Mouse (Mus musculus): ENCODE measurements around the gene Prrc2c. TPM values are rescaled to one million over a fixed set of nuclear protein-coding genes. Genes with fewer than 3 reads are reported as not detected.

Gene Prrc2c
- polyA plus RNA-seq, 1 experiment from 2014 or later, result 107 TPM

GRCm38 (mm10) chr1:162738472-162738871, 1.9 kb downstream of the Prrc2c start:
- H3K36me3 ChIP-seq (ENCODE audit: insufficient read depth, low read length), result 0 out of 2 replicates have a peak, but pooled peaks cover 4% of the 10 kb centered on the region
- no peaks in the 10 kb centered on the region for H3K9me3 ChIP-seq (replicated peaks; ENCODE audit: low read length)
- DNase-seq (ENCODE audit: low spot score), result no peak
- no peak overlapping the region; the same call in 1 of the 2 replicates for H3K9ac ChIP-seq (ENCODE audit: low read depth, low read length)
- H3K27ac ChIP-seq, result no peak overlapping the region
- WGBS, result 21% methylated on average over 2 of the region's 2 CpGs
- no peak for TF ChIP-seq CTCF (IDR thresholded peaks at IDR 0.05; ENCODE audit: low read depth)
- H3K27me3 ChIP-seq (ENCODE audit: insufficient read depth, low read length), result no peaks in the 10 kb centered on the region
- peak overlapping the region; percentile 76 for H3K4me3 ChIP-seq (replicated peaks; ENCODE audit: low read depth, low read length)
- H3K4me1 ChIP-seq (replicated peaks; ENCODE audit: insufficient read depth, low read length), result 0 out of 2 replicates have a peak, but pooled peaks cover 7% of the 10 kb centered on the region
- H3K4me2 ChIP-seq (ENCODE audit: low read length), result peak overlapping the region; percentile 63
- ATAC-seq (replicated peaks; ENCODE audit: low FRiP score, low read depth), result no peak

- DNase-seq (ENCODE audit: low spot score) (no peak), ATAC-seq (replicated peaks; ENCODE audit: low FRiP score, low read depth) (no peak)
- H3K36me3 ChIP-seq (ENCODE audit: insufficient read depth, low read length), result 0 out of 2 replicates have a peak, but pooled peaks cover 4% of the 10 kb centered on the region
- H3K9me3 ChIP-seq (replicated peaks; ENCODE audit: low read length), result no peaks in the 10 kb centered on the region
- no peak overlapping the region for H3K4me3 ChIP-seq (replicated peaks; ENCODE audit: low read depth, low read length)
- WGBS, result 72% methylated on average over 4 of the region's 4 CpGs
- H3K27me3 ChIP-seq (ENCODE audit: insufficient read depth, low read length), result no peaks in the 10 kb centered on the region
- H3K27ac ChIP-seq, result no peak overlapping the region
- no peak overlapping the region for H3K4me2 ChIP-seq (ENCODE audit: low read length)
- H3K4me1 ChIP-seq (replicated peaks; ENCODE audit: insufficient read depth, low read length), result 0 out of 2 replicates have a peak, but pooled peaks cover 12% of the 10 kb centered on the region
- TF ChIP-seq CTCF (IDR thresholded peaks at IDR 0.05; ENCODE audit: low read depth), result no peak
- H3K9ac ChIP-seq (ENCODE audit: low read depth, low read length), result no peak overlapping the region
These were observed 5.3 kb downstream of the Prrc2c start for GRCm38 (mm10) chr1:162735084-162735483.

GRCm38 (mm10) chr1:162734283-162734682, 6.1 kb downstream of the Prrc2c start:
- Histone ChIP-seq H3K9me3 (replicated peaks; ENCODE audit: low read length) (no peaks in the 10 kb centered on the region), H3K27me3 (ENCODE audit: insufficient read depth, low read length) (no peaks in the 10 kb centered on the region), H3K4me1 (replicated peaks; ENCODE audit: insufficient read depth, low read length) (0 out of 2 replicates have a peak, but pooled peaks cover 12% of the 10 kb centered on the region), H3K4me3 (replicated peaks; ENCODE audit: low read depth, low read length) (no peak overlapping the region), H3K36me3 (ENCODE audit: insufficient read depth, low read length) (0 out of 2 replicates have a peak, but pooled peaks cover 4% of the 10 kb centered on the region), H3K4me2 (ENCODE audit: low read length) (no peak overlapping the region), H3K27ac (no peak overlapping the region), H3K9ac (ENCODE audit: low read depth, low read length) (no peak overlapping the region)
- WGBS, result 77% methylated on average over 1 of the region's 1 CpGs
- no peak for DNase-seq (ENCODE audit: low spot score)
- ATAC-seq (replicated peaks; ENCODE audit: low FRiP score, low read depth), result no peak
- no peak for TF ChIP-seq CTCF (IDR thresholded peaks at IDR 0.05; ENCODE audit: low read depth)

GRCm38 (mm10) chr1:162732041-162732440, 8.3 kb downstream of the Prrc2c start:
- no peak for TF ChIP-seq CTCF (IDR thresholded peaks at IDR 0.05; ENCODE audit: low read depth)
- 52% methylated on average over 4 of the region's 4 CpGs for WGBS
- H3K4me1 ChIP-seq (replicated peaks; ENCODE audit: insufficient read depth, low read length), result 0 out of 2 replicates have a peak, but pooled peaks cover 4% of the 10 kb centered on the region
- DNase-seq (ENCODE audit: low spot score) (peak; percentile 36), ATAC-seq (replicated peaks; ENCODE audit: low FRiP score, low read depth) (no peak)
- H3K9ac ChIP-seq (ENCODE audit: low read depth, low read length), result no peak overlapping the region
- H3K27ac ChIP-seq, result no peak overlapping the region
- no peak overlapping the region for H3K4me2 ChIP-seq (ENCODE audit: low read length)
- H3K9me3 ChIP-seq (replicated peaks; ENCODE audit: low read length), result no peaks in the 10 kb centered on the region
- H3K4me3 ChIP-seq (replicated peaks; ENCODE audit: low read depth, low read length), result no peak overlapping the region
- H3K36me3 ChIP-seq (ENCODE audit: insufficient read depth, low read length), result 0 out of 2 replicates have a peak, but pooled peaks cover 4% of the 10 kb centered on the region
- no peaks in the 10 kb centered on the region for H3K27me3 ChIP-seq (ENCODE audit: insufficient read depth, low read length)

- no peak overlapping the region for H3K4me2 ChIP-seq (ENCODE audit: low read length)
- H3K9me3 ChIP-seq (replicated peaks; ENCODE audit: low read length), result no peaks in the 10 kb centered on the region
- H3K4me1 ChIP-seq (replicated peaks; ENCODE audit: insufficient read depth, low read length), result 0 out of 2 replicates have a peak, but pooled peaks cover 4% of the 10 kb centered on the region
- ATAC-seq (replicated peaks; ENCODE audit: low FRiP score, low read depth) (no peak), DNase-seq (ENCODE audit: low spot score) (no peak)
- no peak for TF ChIP-seq CTCF (IDR thresholded peaks at IDR 0.05; ENCODE audit: low read depth)
- 63% methylated on average over 2 of the region's 2 CpGs for WGBS
- H3K36me3 ChIP-seq (ENCODE audit: insufficient read depth, low read length), result 0 out of 2 replicates have a peak, but pooled peaks cover 5% of the 10 kb centered on the region
- no peaks in the 10 kb centered on the region for H3K27me3 ChIP-seq (ENCODE audit: insufficient read depth, low read length)
- no peak overlapping the region for H3K4me3 ChIP-seq (replicated peaks; ENCODE audit: low read depth, low read length)
- no peak overlapping the region for H3K27ac ChIP-seq
- no peak overlapping the region for H3K9ac ChIP-seq (ENCODE audit: low read depth, low read length)
These were observed 10.9 kb downstream of the Prrc2c start for GRCm38 (mm10) chr1:162729436-162729835.

GRCm38 (mm10) chr1:162727981-162728380, 12.4 kb downstream of the Prrc2c start:
- Histone ChIP-seq H3K9ac (ENCODE audit: low read depth, low read length) (no peak overlapping the region), H3K4me2 (ENCODE audit: low read length) (no peak overlapping the region), H3K4me1 (replicated peaks; ENCODE audit: insufficient read depth, low read length) (0 out of 2 replicates have a peak, but pooled peaks cover 4% of the 10 kb centered on the region), H3K4me3 (replicated peaks; ENCODE audit: low read depth, low read length) (no peak overlapping the region), H3K27me3 (ENCODE audit: insufficient read depth, low read length) (no peaks in the 10 kb centered on the region), H3K27ac (no peak overlapping the region), H3K36me3 (ENCODE audit: insufficient read depth, low read length) (0 out of 2 replicates have a peak, but pooled peaks cover 13% of the 10 kb centered on the region), H3K9me3 (replicated peaks; ENCODE audit: low read length) (no peaks in the 10 kb centered on the region)
- no peak for TF ChIP-seq CTCF (IDR thresholded peaks at IDR 0.05; ENCODE audit: low read depth)
- DNase-seq (ENCODE audit: low spot score) (no peak), ATAC-seq (replicated peaks; ENCODE audit: low FRiP score, low read depth) (no peak)
- 83% methylated on average over 6 of the region's 6 CpGs for WGBS

- Histone ChIP-seq H3K9ac (ENCODE audit: low read depth, low read length) (no peak overlapping the region), H3K4me1 (replicated peaks; ENCODE audit: insufficient read depth, low read length) (no peaks in the 10 kb centered on the region), H3K27ac (no peak overlapping the region), H3K9me3 (replicated peaks; ENCODE audit: low read length) (no peaks in the 10 kb centered on the region), H3K27me3 (ENCODE audit: insufficient read depth, low read length) (no peaks in the 10 kb centered on the region), H3K36me3 (ENCODE audit: insufficient read depth, low read length) (peaks cover 32% of the 10 kb centered on the region; the same call in 1 of the 2 replicates), H3K4me2 (ENCODE audit: low read length) (no peak overlapping the region), H3K4me3 (replicated peaks; ENCODE audit: low read depth, low read length) (no peak overlapping the region)
- ATAC-seq (replicated peaks; ENCODE audit: low FRiP score, low read depth) (no peak), DNase-seq (ENCODE audit: low spot score) (no peak)
- no peak for TF ChIP-seq CTCF (IDR thresholded peaks at IDR 0.05; ENCODE audit: low read depth)
These were observed 16.7 kb downstream of the Prrc2c start for GRCm38 (mm10) chr1:162723610-162724009.

All from kidney, postnatal 0 days (tissue).